Mouse (Mus musculus): ENCODE data around the gene Gjc2. TPM values are rescaled to one million over a fixed set of nuclear protein-coding genes. Genes with fewer than 3 reads are reported as not detected.

The Gjc2 gene
- polyA plus RNA-seq (2016; fragmentation: Nextera tagmentation; extraction: Ambion mirVana), result not detected in 2 replicates

DNA sequence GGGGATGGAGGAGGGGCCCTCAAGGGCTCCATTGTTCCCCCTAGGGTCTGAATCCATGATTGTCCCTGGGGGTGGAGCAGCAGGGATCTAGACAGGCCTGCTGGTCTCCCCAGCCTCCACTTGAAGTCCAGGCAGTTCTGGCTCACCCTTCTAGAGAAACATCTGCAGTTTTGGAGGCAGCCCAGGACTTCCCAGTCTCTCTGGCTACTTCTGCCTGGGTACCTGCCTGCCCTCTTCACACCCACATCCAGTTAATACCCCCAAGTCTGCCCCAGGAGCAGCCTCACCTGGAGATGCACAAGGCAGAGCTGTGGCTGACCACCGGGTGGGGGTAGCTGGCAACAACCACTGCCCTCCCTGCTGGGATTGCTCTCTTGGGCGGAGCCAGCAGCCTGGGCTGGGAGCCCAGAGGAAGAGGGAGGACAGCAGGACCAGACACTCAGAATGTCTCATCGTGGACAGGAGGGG is at the start of gene Gjc2:
Gjc2 (minus strand) TSS at position 350 of the 468 bp plus-strand sequence.
- DNase-seq (ENCODE audit: low spot score), result no peak
- H3K9me3 ChIP-seq (replicated peaks), result no peaks in the 10 kb centered on the region
- 46% methylated on average over 3 of the region's 3 CpGs for WGBS
- H3K27ac ChIP-seq (replicated peaks), result no peak within 1 kb of the TSS
- peaks cover 24% of the 10 kb centered on the region for H3K27me3 ChIP-seq (ENCODE audit: low read depth, poor library complexity, severe bottlenecking)
- H3K4me3 ChIP-seq, result no peak within 1 kb of the TSS
- peaks cover 47% of the 10 kb centered on the region for H3K36me3 ChIP-seq
- peaks cover 10% of the 10 kb centered on the region for H3K4me1 ChIP-seq

DNA sequence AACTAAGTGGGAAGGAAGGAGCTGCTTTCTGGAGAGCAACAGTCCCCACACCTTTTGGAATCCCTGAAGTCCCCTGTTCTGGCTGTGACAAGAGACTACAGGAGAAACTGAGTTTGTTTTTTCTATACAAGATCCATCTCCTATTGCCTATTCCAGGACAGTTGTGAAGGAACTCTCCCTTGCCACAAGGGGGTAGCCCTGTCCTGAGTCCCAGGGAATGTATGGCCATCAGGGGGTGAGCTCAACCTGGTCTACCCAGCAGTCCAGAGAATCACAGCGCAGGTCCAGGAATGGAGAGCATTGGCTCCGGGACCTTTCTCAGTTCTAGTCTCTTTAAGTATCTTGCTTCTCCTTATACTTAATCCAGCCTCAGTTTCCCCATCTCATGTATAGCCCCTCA is 49.8 kb upstream of the Gjc2 start:
- 78% methylated on average over 2 of the region's 2 CpGs for WGBS
- no peak overlapping the region for H3K4me3 ChIP-seq

DNA sequence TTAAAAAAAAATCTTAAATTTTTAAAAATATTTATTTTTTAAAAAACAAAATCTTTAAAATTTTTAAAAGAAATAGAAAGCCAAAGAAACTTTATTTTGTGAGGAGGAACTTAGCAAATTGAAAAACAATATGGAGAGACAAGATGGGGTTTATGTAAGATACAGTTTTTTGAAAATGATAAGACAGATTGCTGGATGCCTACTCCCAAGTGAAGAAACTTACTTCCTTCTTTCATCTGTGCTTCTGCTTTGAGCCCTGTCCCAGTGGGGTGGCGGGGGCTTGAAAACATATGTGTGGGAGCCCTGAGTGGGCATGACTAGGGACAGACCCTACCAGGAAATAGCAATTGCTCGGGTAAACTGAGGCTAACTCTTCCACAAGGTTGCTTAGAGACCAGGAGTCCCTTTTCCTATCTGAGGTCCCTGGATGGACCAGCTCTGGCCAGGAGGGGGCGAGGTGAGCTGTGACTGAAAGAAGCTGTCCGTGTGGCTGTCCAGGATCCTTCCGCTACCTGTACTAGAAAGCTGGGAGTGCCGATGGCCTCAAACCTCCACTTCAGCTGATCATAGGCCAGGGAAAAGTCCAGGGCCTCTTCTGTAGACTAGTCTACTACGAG is 47.2 kb upstream of the Gjc2 start:
- no peaks in the 10 kb centered on the region for H3K36me3 ChIP-seq
- no peaks in the 10 kb centered on the region; the same call in 1 of the 2 replicates for H3K27me3 ChIP-seq (ENCODE audit: low read depth, poor library complexity, severe bottlenecking)
- H3K27ac ChIP-seq (replicated peaks), result no peak overlapping the region
- WGBS, result 15% methylated on average over 7 of the region's 7 CpGs
- H3K4me1 ChIP-seq, result peaks cover 33% of the 10 kb centered on the region
- no peaks in the 10 kb centered on the region for H3K9me3 ChIP-seq (replicated peaks)
- 0 out of 2 replicates have a peak overlapping the region, but pooled peaks have one; percentile 9 for H3K4me3 ChIP-seq
- DNase-seq (ENCODE audit: low spot score), result peak; percentile 73

More for the DNA sequence above, 49.8 kb upstream of the Gjc2 start:
- H3K27ac ChIP-seq (replicated peaks), result no peak overlapping the region
- H3K36me3 ChIP-seq, result no peaks in the 10 kb centered on the region
- peaks cover 11% of the 10 kb centered on the region for H3K27me3 ChIP-seq (ENCODE audit: low read depth, poor library complexity, severe bottlenecking)
- no peak for DNase-seq (ENCODE audit: low spot score)
- H3K4me1 ChIP-seq, result peaks cover 18% of the 10 kb centered on the region
- no peaks in the 10 kb centered on the region for H3K9me3 ChIP-seq (replicated peaks)

DNA sequence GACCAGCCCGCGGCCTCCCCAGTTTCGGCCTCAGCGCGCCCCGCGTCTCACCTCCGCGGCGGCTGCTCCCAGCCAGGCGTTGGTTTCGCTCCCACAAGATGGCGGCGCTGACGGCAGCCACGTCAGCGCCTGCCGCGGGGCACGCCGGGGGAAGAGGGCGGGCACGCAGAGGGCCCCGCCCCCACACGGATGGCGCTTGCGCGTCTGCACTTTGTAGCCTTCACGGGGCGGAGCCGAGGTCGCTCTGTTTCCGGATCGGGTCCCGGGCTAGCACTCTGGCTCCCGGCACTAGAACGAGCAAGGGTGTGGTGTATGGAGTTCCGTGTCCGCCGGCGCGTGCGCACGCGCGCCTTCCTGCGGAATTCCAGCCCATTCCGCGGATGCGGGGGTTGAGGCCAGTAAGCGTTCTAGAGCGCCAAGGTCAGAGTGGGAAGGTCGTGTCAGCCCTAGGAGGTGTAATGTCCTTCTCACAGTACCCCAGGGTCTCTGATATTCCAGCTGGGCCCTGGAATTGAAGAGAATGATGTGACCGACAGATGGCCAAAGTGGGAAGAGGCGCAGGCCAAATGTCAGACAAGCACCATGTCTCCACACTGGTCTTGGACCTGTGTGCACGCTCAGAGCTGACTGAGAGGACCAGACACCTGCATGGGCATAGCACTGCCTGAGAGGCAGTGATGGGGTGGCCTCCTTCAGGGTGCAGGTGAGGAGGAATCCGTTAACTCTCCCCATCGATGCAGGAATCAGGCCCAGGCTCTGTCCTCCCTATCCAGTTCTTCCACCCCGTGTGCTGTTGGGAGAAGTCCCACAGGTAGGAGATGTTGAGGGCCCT is 45.3 kb upstream of the Gjc2 start, which contains the start of gene Arf1:
Arf1 (minus strand) TSS at position 149 of the 832 bp plus-strand sequence.
- peaks cover 50% of the 10 kb centered on the region for H3K4me1 ChIP-seq
- DNase-seq (ENCODE audit: low spot score), result peak; percentile 95
- H3K4me3 ChIP-seq, result peak within 1 kb of the TSS; percentile 88
- WGBS, result 5% methylated on average over 56 of the region's 59 CpGs
- H3K9me3 ChIP-seq (replicated peaks), result no peaks in the 10 kb centered on the region
- H3K27me3 ChIP-seq (ENCODE audit: low read depth, poor library complexity, severe bottlenecking), result no peaks in the 10 kb centered on the region; the same call in 1 of the 2 replicates
- peaks cover 12% of the 10 kb centered on the region for H3K36me3 ChIP-seq
- peak within 1 kb of the TSS; percentile 98 for H3K27ac ChIP-seq (replicated peaks)

DNA sequence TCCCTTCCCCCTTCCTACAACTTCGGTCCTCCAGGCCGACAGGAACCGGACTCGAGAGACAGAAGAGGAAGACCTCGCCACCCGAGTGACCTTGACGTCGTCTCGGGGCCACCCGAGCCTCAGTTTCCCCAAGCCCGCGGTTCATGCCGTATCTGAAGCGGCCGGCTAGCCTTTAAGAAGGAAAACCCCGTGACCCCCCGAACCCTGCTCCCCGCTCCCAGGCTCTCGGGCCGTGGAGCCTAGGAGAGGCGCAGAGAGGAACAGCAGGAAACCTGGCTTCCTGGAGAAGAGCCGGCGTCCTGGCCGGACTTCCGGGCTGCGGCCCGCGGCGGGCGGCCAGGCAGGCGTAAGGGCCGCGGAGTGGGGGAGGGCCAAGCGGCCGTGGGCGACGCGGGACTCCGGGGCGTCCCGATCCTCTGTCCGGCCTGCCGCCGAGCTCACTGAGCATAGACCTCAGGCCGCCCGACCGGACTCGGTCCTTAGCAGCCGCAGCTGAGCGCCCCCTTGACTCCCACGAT is 44.6 kb upstream of the Gjc2 start:
- Histone ChIP-seq H3K4me1 (peaks cover 52% of the 10 kb centered on the region), H3K36me3 (peaks cover 18% of the 10 kb centered on the region), H3K27me3 (ENCODE audit: low read depth, poor library complexity, severe bottlenecking) (no peaks in the 10 kb centered on the region), H3K4me3 (peak overlapping the region; percentile 88), H3K9me3 (replicated peaks) (no peaks in the 10 kb centered on the region), H3K27ac (replicated peaks) (peak overlapping the region; percentile 98)
- WGBS, result under 1% methylated on average over 51 of the region's 51 CpGs
- DNase-seq (ENCODE audit: low spot score), result no peak

DNA sequence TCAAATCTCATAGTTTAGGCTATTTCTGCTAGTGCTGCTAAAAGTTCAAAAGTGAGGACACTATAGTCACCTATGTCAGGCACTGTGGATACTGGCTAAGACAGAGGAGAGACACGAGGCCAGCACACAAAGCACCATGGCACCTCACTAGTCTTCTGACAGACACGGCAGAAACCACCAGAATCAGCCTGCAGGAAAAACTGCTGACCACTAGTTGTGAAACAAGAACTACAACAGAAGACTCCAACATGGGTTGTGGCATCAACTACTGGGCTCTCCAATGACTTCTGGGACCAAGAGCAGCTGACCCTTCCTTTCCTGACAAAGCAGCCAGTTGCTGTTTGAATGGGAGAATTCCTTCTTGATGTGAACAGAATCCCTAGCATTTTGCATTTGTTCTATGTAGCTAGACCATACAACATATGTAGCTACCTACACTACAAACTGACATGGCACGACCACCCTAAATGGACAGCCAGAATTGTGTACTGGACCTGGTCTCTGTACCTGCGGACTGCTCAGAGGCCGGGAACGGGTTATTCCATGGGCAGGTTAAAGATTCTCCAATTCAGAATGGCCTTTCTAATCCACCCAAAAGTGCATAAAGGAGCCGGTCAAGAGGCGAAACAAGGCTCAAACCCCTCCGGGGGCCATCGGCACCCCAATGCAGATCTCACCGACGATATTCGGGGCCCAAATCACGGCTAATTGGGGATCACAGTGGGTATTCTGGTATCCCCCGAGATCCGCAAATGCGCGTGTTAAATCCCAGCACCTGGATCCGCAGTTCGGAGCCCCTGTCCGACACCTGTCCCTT is 44.0 kb upstream of the Gjc2 start:
- 9% methylated on average over 21 of the region's 21 CpGs for WGBS
- Histone ChIP-seq H3K9me3 (replicated peaks) (no peaks in the 10 kb centered on the region), H3K36me3 (peaks cover 25% of the 10 kb centered on the region), H3K27ac (replicated peaks) (peak overlapping the region; percentile 98), H3K4me3 (peak overlapping the region; percentile 88), H3K4me1 (peaks cover 52% of the 10 kb centered on the region), H3K27me3 (ENCODE audit: low read depth, poor library complexity, severe bottlenecking) (no peaks in the 10 kb centered on the region)
- no peak for DNase-seq (ENCODE audit: low spot score)

DNA sequence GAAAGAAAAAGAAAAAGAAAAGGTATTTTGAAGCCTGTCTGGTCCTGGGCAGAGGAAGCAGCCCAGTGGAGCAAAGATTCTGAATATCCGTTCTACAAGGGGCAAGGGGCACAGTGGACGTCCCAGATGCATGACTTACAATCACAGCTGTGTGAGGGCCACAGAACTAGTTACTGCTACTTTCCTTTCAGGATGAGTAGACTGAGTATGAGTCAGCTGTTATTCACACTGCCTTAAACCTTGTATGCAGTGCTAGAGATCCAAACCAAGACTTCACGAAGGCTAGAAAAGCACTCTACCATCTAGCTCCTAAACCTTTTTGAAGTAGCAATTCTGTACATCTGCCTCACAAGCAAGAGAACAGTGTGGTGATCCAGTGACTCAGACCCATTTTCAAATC is 43.2 kb upstream of the Gjc2 start:
- 72% methylated on average over 3 of the region's 3 CpGs for WGBS
- Histone ChIP-seq H3K36me3 (peaks cover 30% of the 10 kb centered on the region), H3K4me1 (peaks cover 52% of the 10 kb centered on the region), H3K27ac (replicated peaks) (no peak overlapping the region), H3K9me3 (replicated peaks) (no peaks in the 10 kb centered on the region), H3K27me3 (ENCODE audit: low read depth, poor library complexity, severe bottlenecking) (no peaks in the 10 kb centered on the region), H3K4me3 (peak overlapping the region; percentile 88)
- DNase-seq (ENCODE audit: low spot score), result no peak

DNA sequence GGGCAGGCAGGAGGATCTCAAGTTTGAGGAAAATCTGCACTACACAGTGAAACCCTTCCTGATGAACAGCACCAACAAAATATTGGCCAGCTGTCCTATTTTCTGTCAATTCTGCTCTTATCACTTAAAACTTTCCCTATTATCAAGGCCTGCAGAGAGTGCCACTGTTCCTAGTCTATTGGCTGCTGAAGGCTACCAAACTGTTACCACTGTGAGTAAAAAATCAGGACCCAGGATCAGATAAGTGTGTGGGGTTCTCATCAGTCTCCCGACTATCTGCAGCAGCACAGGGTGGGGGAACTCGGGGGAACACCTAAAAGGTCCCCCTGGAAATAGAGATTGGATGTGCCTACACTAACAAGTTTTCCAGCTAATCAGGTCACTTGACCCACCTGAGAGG is 42.2 kb upstream of the Gjc2 start:
- no peaks in the 10 kb centered on the region for H3K27me3 ChIP-seq (ENCODE audit: low read depth, poor library complexity, severe bottlenecking)
- H3K27ac ChIP-seq (replicated peaks), result no peak overlapping the region
- no peak overlapping the region for H3K4me3 ChIP-seq
- 85% methylated on average over 2 of the region's 2 CpGs for WGBS
- H3K36me3 ChIP-seq, result peaks cover 41% of the 10 kb centered on the region
- H3K4me1 ChIP-seq, result peaks cover 49% of the 10 kb centered on the region
- DNase-seq (ENCODE audit: low spot score), result no peak
- no peaks in the 10 kb centered on the region for H3K9me3 ChIP-seq (replicated peaks)

DNA sequence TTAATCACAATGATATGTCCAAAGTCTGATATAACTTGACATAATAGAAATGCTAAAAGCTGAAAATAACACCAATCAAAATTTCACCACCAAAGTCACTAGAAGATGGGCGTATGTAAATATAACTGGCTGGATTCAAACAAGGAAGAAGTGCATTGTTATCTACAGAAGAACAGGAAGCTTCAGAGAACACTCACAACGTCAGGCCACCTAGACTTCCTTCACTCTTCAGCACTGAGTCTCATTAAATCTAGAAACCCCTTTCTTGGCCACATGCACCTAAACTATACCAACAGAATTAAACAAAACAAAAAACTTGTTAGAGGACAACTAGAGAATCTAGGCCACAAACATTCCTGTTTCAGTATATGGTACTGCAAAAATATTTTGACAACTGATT is 41.5 kb upstream of the Gjc2 start:
- no peak overlapping the region for H3K4me3 ChIP-seq
- no peak overlapping the region for H3K27ac ChIP-seq (replicated peaks)
- DNase-seq (ENCODE audit: low spot score), result no peak
- no peaks in the 10 kb centered on the region for H3K9me3 ChIP-seq (replicated peaks)
- 88% methylated on average over 2 of the region's 2 CpGs for WGBS
- H3K36me3 ChIP-seq, result peaks cover 48% of the 10 kb centered on the region
- H3K4me1 ChIP-seq, result peaks cover 49% of the 10 kb centered on the region
- H3K27me3 ChIP-seq (ENCODE audit: low read depth, poor library complexity, severe bottlenecking), result no peaks in the 10 kb centered on the region

DNA sequence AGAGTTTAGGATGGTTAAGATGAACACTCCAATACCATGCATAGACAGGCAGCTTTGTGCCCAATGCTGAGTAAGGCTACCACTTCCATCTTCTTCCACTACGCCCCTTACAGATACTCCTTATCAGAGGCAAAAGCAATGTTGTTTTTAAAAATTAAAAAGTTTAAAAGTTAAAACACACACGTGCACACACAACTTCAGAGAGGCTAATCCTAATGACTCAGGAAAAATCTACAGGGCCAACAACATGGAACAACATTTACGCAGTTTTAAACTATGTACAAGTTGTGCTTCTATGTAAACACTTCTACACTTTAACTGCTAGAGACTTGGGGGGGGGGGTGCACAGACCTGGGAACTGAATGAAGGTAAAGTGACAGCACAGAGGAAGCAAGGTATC is 41.0 kb upstream of the Gjc2 start:
- DNase-seq (ENCODE audit: low spot score), result no peak
- WGBS, result 91% methylated on average over 3 of the region's 3 CpGs
- no peak overlapping the region for H3K27ac ChIP-seq (replicated peaks)
- no peaks in the 10 kb centered on the region for H3K27me3 ChIP-seq (ENCODE audit: low read depth, poor library complexity, severe bottlenecking)
- no peak overlapping the region for H3K4me3 ChIP-seq
- peaks cover 52% of the 10 kb centered on the region for H3K36me3 ChIP-seq
- H3K9me3 ChIP-seq (replicated peaks), result no peaks in the 10 kb centered on the region
- peaks cover 47% of the 10 kb centered on the region for H3K4me1 ChIP-seq

DNA sequence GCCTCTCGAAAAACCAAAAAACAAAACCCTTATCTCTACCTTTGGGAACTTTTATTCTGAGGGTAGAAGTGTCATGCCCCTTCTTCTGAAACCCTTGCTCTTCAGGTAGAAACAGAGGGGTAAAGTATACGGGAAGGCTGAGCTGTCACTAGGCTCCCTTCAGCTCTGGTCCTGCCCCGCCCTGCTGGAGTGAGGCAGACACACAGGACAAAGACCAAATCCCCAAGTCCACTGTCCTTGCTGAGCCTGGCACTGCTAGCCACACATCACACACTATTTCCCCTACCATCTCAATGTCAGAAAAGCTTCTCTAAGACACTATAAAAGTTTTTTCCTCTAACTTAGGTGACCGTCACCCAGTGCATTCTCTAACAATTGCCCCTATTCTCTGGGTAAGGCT is 39.3 kb upstream of the Gjc2 start:
- no peak for DNase-seq (ENCODE audit: low spot score)
- Histone ChIP-seq H3K4me1 (peaks cover 39% of the 10 kb centered on the region), H3K9me3 (replicated peaks) (no peaks in the 10 kb centered on the region), H3K27ac (replicated peaks) (no peak overlapping the region), H3K36me3 (peaks cover 69% of the 10 kb centered on the region), H3K27me3 (ENCODE audit: low read depth, poor library complexity, severe bottlenecking) (no peaks in the 10 kb centered on the region), H3K4me3 (no peak overlapping the region)
- WGBS, result 93% methylated on average over 4 of the region's 4 CpGs

DNA sequence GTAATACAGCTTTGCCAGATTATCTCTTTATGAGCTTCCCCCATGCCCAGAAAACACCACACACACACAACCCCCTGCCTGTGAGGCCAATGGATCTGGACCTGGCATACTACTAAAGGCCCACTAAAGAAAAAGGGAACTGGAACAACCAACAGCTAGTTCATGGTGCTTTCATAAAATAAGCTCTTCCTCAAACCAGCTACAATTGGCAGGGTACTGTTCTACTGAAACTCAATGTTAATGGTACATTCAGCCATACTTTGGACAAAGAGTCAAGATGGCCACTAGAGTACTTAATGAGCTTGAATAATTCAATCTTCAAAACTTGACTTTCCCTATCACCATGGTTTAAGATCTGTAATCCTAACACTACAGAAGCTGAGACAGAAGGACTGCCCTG is 38.6 kb upstream of the Gjc2 start:
- Histone ChIP-seq H3K9me3 (replicated peaks) (no peaks in the 10 kb centered on the region), H3K4me1 (peaks cover 32% of the 10 kb centered on the region), H3K36me3 (peaks cover 73% of the 10 kb centered on the region), H3K4me3 (no peak overlapping the region), H3K27me3 (ENCODE audit: low read depth, poor library complexity, severe bottlenecking) (no peaks in the 10 kb centered on the region), H3K27ac (replicated peaks) (no peak overlapping the region)
- DNase-seq (ENCODE audit: low spot score), result no peak

Measured in midbrain, embryonic 10.5 days (tissue).